Mouse (Mus musculus): Measurements from ENCODE around the gene Higd2a. TPM values are rescaled to one million over a fixed set of nuclear protein-coding genes. Genes with fewer than 3 reads are reported as not detected.

Gene Higd2a
- total RNA-seq, 2 experiments from 2014 or later: 193 to 204 TPM

GRCm38 (mm10) chr13:54616998-54617397, 27.0 kb downstream of the Higd2a start:
- no peak for DNase-seq (ENCODE audit: low spot score in 2 of 2)

GRCm38 (mm10) chr13:54621155-54621932, 31.3 kb downstream of the Higd2a start, which contains the start of gene Faf2:
Gene Faf2 (plus strand): TSS chr13:54621784.
- peak; percentile 99 for DNase-seq (ENCODE audit: low spot score in 2 of 2)

DNA sequence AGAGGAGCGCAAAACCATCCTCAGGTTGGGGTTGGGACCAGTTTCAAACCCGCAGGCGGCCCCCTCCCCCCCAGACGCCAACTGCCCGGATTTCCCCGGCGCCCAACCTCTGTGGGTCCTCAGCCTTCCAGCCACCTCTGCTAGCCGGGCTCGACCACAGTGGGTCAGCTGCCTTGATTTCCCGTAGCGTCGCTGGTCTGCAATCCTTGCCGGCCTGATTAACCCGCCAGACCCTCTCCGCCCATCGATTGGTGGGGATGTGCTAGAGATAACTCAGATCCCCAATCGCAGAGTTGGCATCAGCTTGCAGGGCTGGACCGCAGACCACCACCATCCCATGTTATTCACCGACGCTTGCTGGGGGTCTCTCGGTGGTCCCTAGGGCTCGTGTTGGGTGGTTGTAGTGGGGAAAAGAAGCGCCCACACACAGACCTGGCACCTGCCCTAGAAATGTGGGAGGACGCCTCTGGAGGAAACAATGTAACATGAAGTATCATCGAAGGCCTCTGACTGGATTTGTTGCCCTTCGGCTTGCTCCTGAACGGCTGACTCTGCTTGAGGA, 32.0 kb downstream of the Higd2a start:
- no peak for DNase-seq (ENCODE audit: low spot score in 2 of 2)

DNA sequence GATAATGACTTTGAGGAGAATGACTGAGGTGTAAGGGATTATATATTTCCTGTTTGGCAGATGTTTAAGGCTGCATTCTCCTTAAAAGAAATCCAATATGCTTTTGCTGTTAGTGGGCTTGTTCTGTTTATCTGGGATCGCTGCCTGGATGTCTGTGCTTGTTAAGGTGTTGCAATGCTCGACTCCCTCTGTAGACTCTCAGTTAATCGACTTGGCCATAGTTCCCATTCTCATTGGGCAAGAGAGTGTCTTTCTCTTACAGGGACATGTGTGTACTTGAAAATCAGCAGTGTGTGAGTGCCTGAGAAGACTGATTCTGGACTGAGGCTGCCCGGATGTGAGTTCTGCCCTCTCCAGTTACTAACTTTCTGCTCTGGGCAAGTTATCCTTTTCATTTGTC, 39.1 kb downstream of the Higd2a start:
- DNase-seq (ENCODE audit: low spot score in 2 of 2): no peak

DNA sequence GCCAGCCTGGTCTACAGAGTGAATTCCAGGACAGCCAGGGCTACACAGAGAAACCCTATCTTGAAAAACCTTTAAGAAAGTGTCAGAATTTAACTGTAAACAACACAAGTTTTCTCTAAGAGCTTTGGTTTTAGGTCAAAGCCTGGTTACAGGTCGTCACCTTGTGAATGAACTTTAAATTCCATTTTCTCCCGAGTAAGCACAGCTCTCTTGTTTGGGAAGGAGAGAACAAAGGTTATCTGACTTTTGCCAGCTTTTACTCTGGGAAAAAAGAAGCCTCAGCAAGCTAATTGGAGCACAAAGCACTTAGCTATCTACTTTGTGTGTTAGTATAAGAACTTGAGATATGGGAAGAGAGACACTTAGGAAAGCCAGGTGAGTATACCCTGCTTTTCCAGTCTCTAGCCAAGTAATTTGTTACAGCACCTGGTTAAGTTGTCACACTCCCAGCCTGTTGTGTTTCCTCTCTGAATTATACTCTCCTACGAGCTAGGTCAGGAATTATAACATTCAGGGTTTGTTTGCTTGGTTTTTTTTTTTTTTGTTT, 42.8 kb downstream of the Higd2a start:
- DNase-seq (ENCODE audit: low spot score in 2 of 2): no peak

DNA sequence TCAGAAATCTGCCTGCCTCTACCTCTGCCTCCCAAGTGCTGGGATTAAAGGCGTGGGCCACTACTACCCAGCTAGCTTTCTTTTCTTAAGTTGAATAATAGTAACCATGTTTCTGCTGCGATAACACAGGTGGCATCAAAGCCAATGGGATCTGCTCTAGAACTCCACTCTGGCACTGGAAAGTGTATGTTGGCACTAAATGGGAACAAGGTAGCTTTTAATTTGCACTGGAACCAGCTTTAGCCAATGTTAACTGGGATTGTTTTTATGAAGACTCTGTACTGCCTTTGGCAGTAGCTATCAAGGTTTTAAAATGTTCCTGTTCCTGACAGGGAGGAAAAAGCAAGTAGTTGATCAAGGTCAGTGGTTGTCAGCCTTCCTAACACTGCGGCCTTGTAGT, 45.0 kb downstream of the Higd2a start:
- no peak for DNase-seq (ENCODE audit: low spot score in 2 of 2)

Small RNA genes within 50 kb of the gene (microRNA-seq; reads per million reads assigned to microRNA genes)
- gene Gm24195: not detected

Other genes with a start within 250 kb of the Higd2a start
- gene Cplx2, start 218.9 kb upstream of the Higd2a start, total RNA-seq (2021): 10 to 100 TPM; 46.3 to 50.4 TPM
- gene Thoc3, start 121.4 kb upstream of the Higd2a start, total RNA-seq (2021): 10 to 100 TPM; 60.2 to 66.0 TPM
- gene Simc1, start 86.4 kb upstream of the Higd2a start, total RNA-seq (2021): 10 to 100 TPM; 11.7 to 12.5 TPM
- 10 to 100 TPM; 78.0 to 89.7 TPM for gene 4833439L19Rik, start 24.8 kb upstream of the Higd2a start, total RNA-seq (2021)
- 10 to 100 TPM; 43.9 to 44.2 TPM for gene Arl10, start 15.2 kb upstream of the Higd2a start, total RNA-seq (2021)
- gene Nop16, start 117 bp upstream of the Higd2a start, total RNA-seq (2021): 10 to 100 TPM; 40.0 to 41.7 TPM
- gene Cltb, start 21.1 kb downstream of the Higd2a start, total RNA-seq (2021): 10 to 100 TPM; 69.3 to 72.2 TPM
- 10 to 100 TPM; 74.5 to 81.4 TPM for gene Faf2, start 31.6 kb downstream of the Higd2a start, total RNA-seq (2021)
- gene Rnf44, start 103.7 kb downstream of the Higd2a start, total RNA-seq (2021): 100 to 1,000 TPM; 134 to 137 TPM
- 1 to 10 TPM; 2.1 to 5.8 TPM for gene Cdhr2, start 111.3 kb downstream of the Higd2a start, total RNA-seq (2021)
- gene Gprin1, start 159.7 kb downstream of the Higd2a start, total RNA-seq (2021): 10 to 100 TPM; 10.4 to 10.5 TPM
- 1 to 10 TPM; 3.9 to 4.7 TPM for gene Sncb, start 176.4 kb downstream of the Higd2a start, total RNA-seq (2021)
- not detected for gene Eif4e1b, start 193.8 kb downstream of the Higd2a start, total RNA-seq (2021)
- gene Tspan17, start 199.2 kb downstream of the Higd2a start, total RNA-seq (2021): 10 to 100 TPM; 33.0 to 38.4 TPM

Measured in adrenal gland, postnatal 4 days (tissue).